17 mouse cellular contexts compared by ENCODE assay signal in the genomic region with DNA sequence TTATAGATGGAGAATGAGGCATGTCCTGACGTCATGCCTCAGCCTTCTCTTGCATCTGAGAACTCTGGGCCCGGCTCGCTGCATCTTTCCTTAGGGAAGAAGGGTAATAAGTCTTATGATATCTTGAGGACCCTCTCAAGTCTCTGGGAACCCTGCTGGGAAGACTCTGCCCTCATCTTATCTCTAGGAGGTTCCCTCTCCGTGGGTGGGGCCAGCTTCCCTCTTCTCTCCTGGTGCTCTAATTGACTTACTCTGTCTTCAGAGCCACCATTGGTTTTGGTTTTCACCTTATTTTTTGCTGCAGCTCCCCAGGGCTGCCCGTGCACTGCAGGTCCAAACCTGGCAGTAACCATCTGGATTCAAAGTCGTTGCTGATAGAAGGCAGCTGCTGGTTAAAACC. TPM values are rescaled to one million over a fixed set of nuclear protein-coding genes. Genes with fewer than 3 reads are reported as not detected.
A peak's percentile ranks its signal among the peaks of the same experiment; 100 is the strongest.
DNase-seq lines count a peak whose midpoint lies in the region; ATAC-seq and TF ChIP-seq lines count a peak whose summit lies in the region.
"Had no signal": no experiment of that assay in that cellular context is flagged by ENCODE, and none has a peak within 500 bp of the region (broad histone marks: within the 10 kb centered on the region; RNA-seq: fewer than 3 reads in every experiment).

No protein-coding gene starts in this region.

- H3K4me1 ChIP-seq in forebrain, embryonic 13.5 days: peaks cover 15% of the 10 kb centered on the region
- no peaks in the 10 kb centered on the region; the same call in 1 of the 2 replicates for H3K4me1 ChIP-seq in forebrain, embryonic 11.5 days (replicated peaks; ENCODE audit: control insufficient read depth, insufficient read depth, low read length)
- H3K4me1 ChIP-seq in limb, embryonic 12.5 days (replicated peaks): peaks cover 13% of the 10 kb centered on the region
- H3K4me1 ChIP-seq in limb, embryonic 10.5 days: peaks cover 14% of the 10 kb centered on the region
- peaks cover 8 to 14% of the 10 kb centered on the region in 2 experiments for H3K4me1 ChIP-seq in MEL (ENCODE audit: control insufficient read depth in 1 of 2, insufficient read depth in 2 of 2, low read length in 2 of 2)
- no peaks in the 10 kb centered on the region for H3K4me1 ChIP-seq in stomach, postnatal 0 days (replicated peaks; ENCODE audit: control insufficient read depth, insufficient read depth)
- H3K4me1 ChIP-seq: hindbrain, embryonic 15.5 days had no signal

- TF ChIP-seq RAD21 in MEL (IDR thresholded peaks at IDR 0.05; ENCODE audit: low read depth, low read length): no peak

- H3K36me3 ChIP-seq in forebrain, embryonic 13.5 days (ENCODE audit: poor library complexity, severe bottlenecking): peaks cover 45% of the 10 kb centered on the region
- H3K36me3 ChIP-seq in forebrain, embryonic 11.5 days (ENCODE audit: control insufficient read depth, insufficient read depth, low read length): peaks cover 2% of the 10 kb centered on the region; the same call in 1 of the 2 replicates
- H3K36me3 ChIP-seq in limb, embryonic 12.5 days: peaks cover 67% of the 10 kb centered on the region
- H3K36me3 ChIP-seq in limb, embryonic 10.5 days: peaks cover 94% of the 10 kb centered on the region
- H3K36me3 ChIP-seq in MEL (ENCODE audit: control insufficient read depth in 1 of 2, insufficient read depth in 2 of 2, low read length in 2 of 2): peaks cover 0 to 11% of the 10 kb centered on the region in 2 experiments; a peak in 3 of 4 replicates
- H3K36me3 ChIP-seq in stomach, postnatal 0 days (ENCODE audit: control insufficient read depth, insufficient read depth, low read length): no peaks in the 10 kb centered on the region
- H3K36me3 ChIP-seq: hindbrain, embryonic 15.5 days had no signal

- ATAC-seq in forebrain, embryonic 13.5 days: no peak
- ATAC-seq in forebrain, embryonic 11.5 days (replicated peaks; ENCODE audit: low FRiP score): no peak
- ATAC-seq in limb, embryonic 12.5 days (ENCODE audit: insufficient number of reproducible peaks, insufficient read depth, low FRiP score, low TSS enrichment, low read depth): no peak
- ATAC-seq in stomach, postnatal 0 days (ENCODE audit: low FRiP score, low TSS enrichment): no peak
- ATAC-seq: intestine, embryonic 16.5 days had no signal

- TF ChIP-seq EP300 in MEL (IDR thresholded peaks at IDR 0.05; ENCODE audit: low read depth in 1 of 2, low read length in 2 of 2): no peak
- no peak for TF ChIP-seq EP300 in stomach, postnatal 0 days (optimal IDR thresholded peaks at IDR 0.05)

- no peaks in the 10 kb centered on the region for H3K27me3 ChIP-seq in forebrain, embryonic 13.5 days
- no peaks in the 10 kb centered on the region for H3K27me3 ChIP-seq in forebrain, embryonic 11.5 days (ENCODE audit: control insufficient read depth, insufficient read depth, low read length)
- H3K27me3 ChIP-seq in limb, embryonic 12.5 days: no peaks in the 10 kb centered on the region
- no peaks in the 10 kb centered on the region for H3K27me3 ChIP-seq in limb, embryonic 10.5 days (ENCODE audit: low read depth, poor library complexity, severe bottlenecking)
- H3K27me3 ChIP-seq in MEL (ENCODE audit: control insufficient read depth in 1 of 2, insufficient read depth in 2 of 2, low read length in 2 of 2): no peaks in the 10 kb centered on the region
- no peaks in the 10 kb centered on the region for H3K27me3 ChIP-seq in stomach, postnatal 0 days (ENCODE audit: control insufficient read depth, insufficient read depth, low read length)
- H3K27me3 ChIP-seq: CH12.LX; hindbrain, embryonic 15.5 days had no signal

- H3K9me3 ChIP-seq in forebrain, embryonic 13.5 days (replicated peaks): no peaks in the 10 kb centered on the region
- H3K9me3 ChIP-seq in forebrain, embryonic 11.5 days (ENCODE audit: control insufficient read depth, low read length): no peaks in the 10 kb centered on the region
- H3K9me3 ChIP-seq in limb, embryonic 12.5 days: no peaks in the 10 kb centered on the region
- H3K9me3 ChIP-seq in limb, embryonic 10.5 days (replicated peaks): no peaks in the 10 kb centered on the region
- H3K9me3 ChIP-seq in MEL (replicated peaks; ENCODE audit: insufficient read depth, low read length): no peaks in the 10 kb centered on the region
- H3K9me3 ChIP-seq in stomach, postnatal 0 days (ENCODE audit: control insufficient read depth, low read length): no peaks in the 10 kb centered on the region
- H3K9me3 ChIP-seq: hindbrain, embryonic 10.5 days; hindbrain, embryonic 15.5 days had no signal

- H3K4me2 ChIP-seq in forebrain, embryonic 13.5 days: no peak overlapping the region
- H3K4me2 ChIP-seq in forebrain, embryonic 11.5 days (ENCODE audit: low read depth, low read length, severe bottlenecking): no peak overlapping the region
- H3K4me2 ChIP-seq in limb, embryonic 12.5 days: no peak overlapping the region
- H3K4me2 ChIP-seq in stomach, postnatal 0 days (replicated peaks; ENCODE audit: low read depth): no peak overlapping the region
- H3K4me2 ChIP-seq: heart, embryonic 11.5 days; hindbrain, embryonic 15.5 days had no signal

- TF ChIP-seq POLR2A in MEL (IDR thresholded peaks at IDR 0.05; ENCODE audit: control insufficient read depth in 1 of 2, insufficient read depth in 1 of 2, low read depth in 1 of 2, low read length in 2 of 2, poor library complexity in 1 of 2): no peak

- no peak for TF ChIP-seq CTCF in MEL (IDR thresholded peaks at IDR 0.05 in 2 of 3, conservative IDR thresholded peaks at IDR 0.05 in 1 of 3; ENCODE audit: control insufficient read depth in 1 of 3, insufficient read depth in 1 of 3, low read depth in 2 of 3, low read length in 3 of 3, poor library complexity in 1 of 3, severe bottlenecking in 1 of 3)
- TF ChIP-seq CTCF in stomach, postnatal 0 days (IDR thresholded peaks at IDR 0.05; ENCODE audit: low read depth): no peak

- no peak for DNase-seq in forebrain, embryonic 11.5 days (ENCODE audit: low spot score)
- no peak for DNase-seq in limb, embryonic 10.5 days (ENCODE audit: low spot score)
- peak; percentile 66 for DNase-seq in MEL (ENCODE audit: low read depth, low spot score)
- no peak for DNase-seq in stomach, postnatal 0 days (ENCODE audit: low spot score)
- no peak for DNase-seq in thymus, postnatal 0 days (ENCODE audit: low spot score)
- DNase-seq: adrenal gland, adult 8-10 months; adrenal gland, postnatal 36 days; cerebellum, adult 2 months; heart, adult 18-20 months had no signal

- no peak overlapping the region for H3K4me3 ChIP-seq in forebrain, embryonic 13.5 days
- H3K4me3 ChIP-seq in forebrain, embryonic 11.5 days (ENCODE audit: low read depth, low read length): no peak overlapping the region
- no peak overlapping the region for H3K4me3 ChIP-seq in limb, embryonic 12.5 days (replicated peaks)
- H3K4me3 ChIP-seq in limb, embryonic 10.5 days: no peak overlapping the region
- no peak overlapping the region for H3K4me3 ChIP-seq in MEL (ENCODE audit: control insufficient read depth in 1 of 2, insufficient read depth in 1 of 2, low read depth in 2 of 2, low read length in 2 of 2)
- no peak overlapping the region for H3K4me3 ChIP-seq in stomach, postnatal 0 days (ENCODE audit: low read depth, low read length)
- H3K4me3 ChIP-seq: hindbrain, embryonic 10.5 days; hindbrain, embryonic 15.5 days had no signal

- WGBS in forebrain, embryonic 13.5 days: 85% methylated on average over 6 of the region's 6 CpGs
- WGBS in forebrain, embryonic 11.5 days: 85% methylated on average over 6 of the region's 6 CpGs
- WGBS in limb, embryonic 12.5 days: 81% methylated on average over 6 of the region's 6 CpGs
- 84% methylated on average over 6 of the region's 6 CpGs for WGBS in limb, embryonic 10.5 days
- WGBS in stomach, postnatal 0 days: 89% methylated on average over 6 of the region's 6 CpGs

- H3K27ac ChIP-seq in forebrain, embryonic 13.5 days: peak overlapping the region; percentile 51
- no peak overlapping the region for H3K27ac ChIP-seq in forebrain, embryonic 11.5 days (ENCODE audit: low read depth, low read length)
- H3K27ac ChIP-seq in limb, embryonic 12.5 days: peak overlapping the region; percentile 46; the same call in 1 of the 2 replicates
- no peak overlapping the region for H3K27ac ChIP-seq in limb, embryonic 10.5 days
- H3K27ac ChIP-seq in MEL (ENCODE audit: control insufficient read depth, low read depth, low read length): no peak overlapping the region; the same call in 1 of the 2 replicates
- no peak overlapping the region for H3K27ac ChIP-seq in stomach, postnatal 0 days (replicated peaks)
- H3K27ac ChIP-seq: hindbrain, embryonic 15.5 days had no signal

- no peaks in the 10 kb centered on the region for H3K79me2 ChIP-seq in MEL (ENCODE audit: control insufficient read depth, insufficient read depth, low read length, poor library complexity)

- no peak overlapping the region for H3K9ac ChIP-seq in forebrain, embryonic 13.5 days
- no peak overlapping the region for H3K9ac ChIP-seq in forebrain, embryonic 11.5 days (ENCODE audit: low read length)
- H3K9ac ChIP-seq in limb, embryonic 12.5 days (replicated peaks): no peak overlapping the region
- no peak overlapping the region for H3K9ac ChIP-seq in MEL (ENCODE audit: control insufficient read depth, low read depth, low read length, poor library complexity, severe bottlenecking)
- 0 out of 2 replicates have a peak overlapping the region, but pooled peaks have one; percentile 18 for H3K9ac ChIP-seq in stomach, postnatal 0 days (ENCODE audit: low read length)
- H3K9ac ChIP-seq: hindbrain, embryonic 15.5 days had no signal

RNA-seq across cellular contexts. Expression of a gene that starts 9.4 kb away (rescaled TPM):
- polyA plus RNA-seq in forebrain, embryonic 13.5 days (2015; fragmentation: Nextera tagmentation; extraction: Ambion mirVana): 11.0 and 13.7 TPM in 2 replicates
- polyA plus RNA-seq in forebrain, embryonic 11.5 days (2014; fragmentation: Nextera tagmentation; extraction: Ambion mirVana): 23.5 and 26.6 TPM in 2 replicates
- 21.7 and 23.5 TPM in 2 replicates for polyA plus RNA-seq in limb, embryonic 12.5 days (2016; fragmentation: Nextera tagmentation; extraction: Ambion mirVana)
- 33.4 and 35.7 TPM in 2 replicates for polyA plus RNA-seq in limb, embryonic 10.5 days (2016; fragmentation: Nextera tagmentation; extraction: Ambion mirVana)
- total RNA-seq in MEL (2012; rRNA removed): 19.5 and 20.0 TPM in 2 replicates
- 10 to 100 TPM; 36.2 to 51.7 TPM for polyA plus RNA-seq in MEL (2012; ENCODE audit: insufficient read depth in 1 of 2, insufficient read length in 2 of 2, low read depth in 1 of 2, low replicate concordance in 2 of 2, missing spikeins in 1 of 2)
- polyA plus RNA-seq in stomach, postnatal 0 days (2015; fragmentation: Nextera tagmentation; extraction: Ambion mirVana): 2.2 and 2.7 TPM in 2 replicates
- 8.6 and 11.4 TPM in 2 replicates for polyA plus RNA-seq in thymus, postnatal 0 days (2015; fragmentation: Nextera tagmentation; extraction: Ambion mirVana)
- total RNA-seq: gastrocnemius, adult 8-10 months had no signal

RNA-seq across cellular contexts. Expression of a gene that starts 10.4 kb away (rescaled TPM):
- polyA plus RNA-seq in forebrain, embryonic 13.5 days (2015; fragmentation: Nextera tagmentation; extraction: Ambion mirVana): not detected in 2 replicates
- polyA plus RNA-seq in forebrain, embryonic 11.5 days (2014; fragmentation: Nextera tagmentation; extraction: Ambion mirVana): not detected in 2 replicates
- polyA plus RNA-seq in limb, embryonic 12.5 days (2016; fragmentation: Nextera tagmentation; extraction: Ambion mirVana): 0.16 and 0.19 TPM in 2 replicates
- 0.06 and 0.08 TPM in 2 replicates for polyA plus RNA-seq in limb, embryonic 10.5 days (2016; fragmentation: Nextera tagmentation; extraction: Ambion mirVana)
- total RNA-seq in MEL (2012; rRNA removed): 3.9 and 4.4 TPM in 2 replicates
- polyA plus RNA-seq in MEL (2012; ENCODE audit: insufficient read depth in 1 of 2, insufficient read length in 2 of 2, low read depth in 1 of 2, low replicate concordance in 2 of 2, missing spikeins in 1 of 2): 1 to 10 TPM in 1 of 2 experiments, not detected in 1; 8.5 TPM
- polyA plus RNA-seq in stomach, postnatal 0 days (2015; fragmentation: Nextera tagmentation; extraction: Ambion mirVana): 0.04 TPM in 1 of 2 replicates, not detected in the other
- polyA plus RNA-seq in thymus, postnatal 0 days (2015; fragmentation: Nextera tagmentation; extraction: Ambion mirVana): 0.07 TPM in 1 of 2 replicates, not detected in the other
- total RNA-seq: CH12.LX had no signal

RNA-seq across cellular contexts. Expression of a gene that starts 26.6 kb away (rescaled TPM):
- polyA plus RNA-seq in forebrain, embryonic 13.5 days (2015; fragmentation: Nextera tagmentation; extraction: Ambion mirVana): 63.2 and 69.6 TPM in 2 replicates
- 50.0 and 58.5 TPM in 2 replicates for polyA plus RNA-seq in forebrain, embryonic 11.5 days (2014; fragmentation: Nextera tagmentation; extraction: Ambion mirVana)
- 47.4 and 48.9 TPM in 2 replicates for polyA plus RNA-seq in limb, embryonic 12.5 days (2016; fragmentation: Nextera tagmentation; extraction: Ambion mirVana)
- polyA plus RNA-seq in limb, embryonic 10.5 days (2016; fragmentation: Nextera tagmentation; extraction: Ambion mirVana): 37.3 and 44.0 TPM in 2 replicates
- 27.0 and 29.3 TPM in 2 replicates for total RNA-seq in MEL (2012; rRNA removed)
- polyA plus RNA-seq in MEL (2012; ENCODE audit: insufficient read depth in 1 of 2, insufficient read length in 2 of 2, low read depth in 1 of 2, low replicate concordance in 2 of 2, missing spikeins in 1 of 2): 10 to 100 TPM in 1 of 2 experiments, not detected in 1; 40.5 TPM
- polyA plus RNA-seq in stomach, postnatal 0 days (2015; fragmentation: Nextera tagmentation; extraction: Ambion mirVana): 30.3 and 31.3 TPM in 2 replicates
- polyA plus RNA-seq in thymus, postnatal 0 days (2015; fragmentation: Nextera tagmentation; extraction: Ambion mirVana): 41.1 and 45.1 TPM in 2 replicates

RNA-seq across cellular contexts. Expression of a gene that starts 28.1 kb away (rescaled TPM):
- polyA plus RNA-seq in forebrain, embryonic 13.5 days (2015; fragmentation: Nextera tagmentation; extraction: Ambion mirVana): 88.2 TPM in 2 replicates
- 35.0 and 36.8 TPM in 2 replicates for polyA plus RNA-seq in forebrain, embryonic 11.5 days (2014; fragmentation: Nextera tagmentation; extraction: Ambion mirVana)
- 58.1 and 64.3 TPM in 2 replicates for polyA plus RNA-seq in limb, embryonic 12.5 days (2016; fragmentation: Nextera tagmentation; extraction: Ambion mirVana)
- 36.4 and 50.2 TPM in 2 replicates for polyA plus RNA-seq in limb, embryonic 10.5 days (2016; fragmentation: Nextera tagmentation; extraction: Ambion mirVana)
- 9.1 and 10.4 TPM in 2 replicates for total RNA-seq in MEL (2012; rRNA removed)
- polyA plus RNA-seq in MEL (2012; ENCODE audit: insufficient read depth in 1 of 2, insufficient read length in 2 of 2, low read depth in 1 of 2, low replicate concordance in 2 of 2, missing spikeins in 1 of 2): 10 to 100 TPM in 1 of 2 experiments, not detected in 1; 29.3 TPM
- 33.8 and 43.3 TPM in 2 replicates for polyA plus RNA-seq in stomach, postnatal 0 days (2015; fragmentation: Nextera tagmentation; extraction: Ambion mirVana)
- polyA plus RNA-seq in thymus, postnatal 0 days (2015; fragmentation: Nextera tagmentation; extraction: Ambion mirVana): 19.9 and 24.8 TPM in 2 replicates

RNA-seq across cellular contexts. Expression of a gene that starts 38.3 kb away (rescaled TPM):
- 21.8 and 22.7 TPM in 2 replicates for polyA plus RNA-seq in forebrain, embryonic 13.5 days (2015; fragmentation: Nextera tagmentation; extraction: Ambion mirVana)
- polyA plus RNA-seq in forebrain, embryonic 11.5 days (2014; fragmentation: Nextera tagmentation; extraction: Ambion mirVana): 20.8 and 21.7 TPM in 2 replicates
- 22.3 and 22.9 TPM in 2 replicates for polyA plus RNA-seq in limb, embryonic 12.5 days (2016; fragmentation: Nextera tagmentation; extraction: Ambion mirVana)
- 16.6 and 20.1 TPM in 2 replicates for polyA plus RNA-seq in limb, embryonic 10.5 days (2016; fragmentation: Nextera tagmentation; extraction: Ambion mirVana)
- total RNA-seq in MEL (2012; rRNA removed): 40.5 and 46.7 TPM in 2 replicates
- polyA plus RNA-seq in MEL (2012; ENCODE audit: insufficient read depth in 1 of 2, insufficient read length in 2 of 2, low read depth in 1 of 2, low replicate concordance in 2 of 2, missing spikeins in 1 of 2): 10 to 100 TPM; 39.4 to 53.0 TPM
- polyA plus RNA-seq in stomach, postnatal 0 days (2015; fragmentation: Nextera tagmentation; extraction: Ambion mirVana): 6.9 and 7.3 TPM in 2 replicates
- 13.1 and 15.4 TPM in 2 replicates for polyA plus RNA-seq in thymus, postnatal 0 days (2015; fragmentation: Nextera tagmentation; extraction: Ambion mirVana)

Comparison
In these comparisons a context has a peak if more than half of its experiments do, and no peak if none do; other contexts are left out.
1. H3K27ac ChIP-seq: peak in forebrain, embryonic 13.5 days (single experiment) and limb, embryonic 12.5 days (single experiment); none in forebrain, embryonic 11.5 days (single experiment), limb, embryonic 10.5 days (single experiment), MEL (single experiment) and stomach, postnatal 0 days (single experiment).